8 mouse cellular contexts compared by ENCODE assay signal in genomic region chr7:81788536-81788935, GRCm38 (mm10). TPM values are rescaled to one million over a fixed set of nuclear protein-coding genes. Genes with fewer than 3 reads are reported as not detected.
DNase-seq lines count a peak whose midpoint lies in the region; ATAC-seq and TF ChIP-seq lines count a peak whose summit lies in the region.

No protein-coding gene starts in this region.

- 7% methylated on average over 5 of the region's 5 CpGs for WGBS in lung, embryonic 14.5 days
- WGBS in embryonic facial prominence, embryonic 11.5 days: 6% methylated on average over 5 of the region's 5 CpGs
- WGBS in hindbrain, embryonic 15.5 days: 5% methylated on average over 5 of the region's 5 CpGs
- WGBS in liver, postnatal 0 days (ENCODE audit: insufficient replicate concordance): 6% methylated on average over 5 of the region's 5 CpGs

- 0 out of 2 replicates have a peak, but pooled peaks cover 7% of the 10 kb centered on the region for H3K4me1 ChIP-seq in lung, embryonic 14.5 days (ENCODE audit: insufficient read depth)
- H3K4me1 ChIP-seq in embryonic facial prominence, embryonic 11.5 days (ENCODE audit: control insufficient read depth, insufficient read depth, low read length): no peaks in the 10 kb centered on the region
- H3K4me1 ChIP-seq in hindbrain, embryonic 15.5 days (replicated peaks): peaks cover 16% of the 10 kb centered on the region
- H3K4me1 ChIP-seq in liver, postnatal 0 days (ENCODE audit: insufficient read depth): peaks cover 10% of the 10 kb centered on the region

- H3K27ac ChIP-seq in lung, embryonic 14.5 days (ENCODE audit: low read depth): peak overlapping the region; percentile 96
- H3K27ac ChIP-seq in embryonic facial prominence, embryonic 11.5 days (replicated peaks; ENCODE audit: low read depth, low read length): peak overlapping the region; percentile 66
- H3K27ac ChIP-seq in hindbrain, embryonic 15.5 days (replicated peaks): peak overlapping the region; percentile 99
- H3K27ac ChIP-seq in liver, postnatal 0 days (ENCODE audit: low read depth): peak overlapping the region; percentile 98

- DNase-seq in lung, embryonic 14.5 days: no peak
- DNase-seq in lung, postnatal 25 days (ENCODE audit: low spot score): no peak
- no peak for DNase-seq in embryonic facial prominence, embryonic 11.5 days (ENCODE audit: low spot score)
- DNase-seq in liver, postnatal 0 days: peak; percentile 23
- DNase-seq in thymus, postnatal 14 days: peak; percentile 32
- DNase-seq in urinary bladder, adult 18-20 months (ENCODE audit: low spot score in 2 of 2): no peak

- H3K9me3 ChIP-seq in lung, embryonic 14.5 days (ENCODE audit: low read depth, low read length): no peaks in the 10 kb centered on the region
- H3K9me3 ChIP-seq in embryonic facial prominence, embryonic 11.5 days (replicated peaks; ENCODE audit: control insufficient read depth, low read length): no peaks in the 10 kb centered on the region
- H3K9me3 ChIP-seq in hindbrain, embryonic 15.5 days: no peaks in the 10 kb centered on the region
- no peaks in the 10 kb centered on the region for H3K9me3 ChIP-seq in liver, postnatal 0 days (ENCODE audit: low read length)

- ATAC-seq in lung, embryonic 14.5 days (ENCODE audit: insufficient read depth): 0 out of 2 replicates have a peak, but pooled peaks have one; percentile 39
- peak; percentile 1 for ATAC-seq in activated CD4-positive, CD25-positive, alpha-beta regulatory T cell, adult 4 months
- no peak for ATAC-seq in embryonic facial prominence, embryonic 11.5 days (replicated peaks; ENCODE audit: insufficient number of reproducible peaks, low FRiP score, low TSS enrichment, low read depth)
- peak; percentile 23; the same call in 1 of the 2 replicates for ATAC-seq in hindbrain, embryonic 15.5 days (ENCODE audit: low FRiP score, low read depth)
- ATAC-seq in liver, postnatal 0 days: 0 out of 2 replicates have a peak, but pooled peaks have one; percentile 20

- no peak for TF ChIP-seq EP300 in liver, postnatal 0 days (IDR thresholded peaks at IDR 0.05; ENCODE audit: low read depth)

- peak overlapping the region; percentile 61 for H3K9ac ChIP-seq in lung, embryonic 14.5 days
- peak overlapping the region; percentile 61 for H3K9ac ChIP-seq in embryonic facial prominence, embryonic 11.5 days (replicated peaks; ENCODE audit: low read length)
- H3K9ac ChIP-seq in hindbrain, embryonic 15.5 days: peak overlapping the region; percentile 84
- H3K9ac ChIP-seq in liver, postnatal 0 days (replicated peaks): peak overlapping the region; percentile 81

- peak overlapping the region; percentile 56 for H3K4me3 ChIP-seq in lung, embryonic 14.5 days (ENCODE audit: low read depth, low read length)
- H3K4me3 ChIP-seq in embryonic facial prominence, embryonic 11.5 days (ENCODE audit: low read depth, low read length): peak overlapping the region; percentile 40
- H3K4me3 ChIP-seq in hindbrain, embryonic 15.5 days: peak overlapping the region; percentile 62
- peak overlapping the region; percentile 72 for H3K4me3 ChIP-seq in liver, postnatal 0 days (ENCODE audit: low read depth, low read length)

- no peaks in the 10 kb centered on the region for H3K27me3 ChIP-seq in lung, embryonic 14.5 days (ENCODE audit: insufficient read depth, low read length)
- H3K27me3 ChIP-seq in embryonic facial prominence, embryonic 11.5 days (ENCODE audit: control insufficient read depth, insufficient read depth, low read length): no peaks in the 10 kb centered on the region
- H3K27me3 ChIP-seq in hindbrain, embryonic 15.5 days: no peaks in the 10 kb centered on the region
- H3K27me3 ChIP-seq in liver, postnatal 0 days (ENCODE audit: insufficient read depth, low read length): no peaks in the 10 kb centered on the region

- peak overlapping the region; percentile 82 for H3K4me2 ChIP-seq in lung, embryonic 14.5 days
- H3K4me2 ChIP-seq in embryonic facial prominence, embryonic 11.5 days (ENCODE audit: low read depth, low read length): peak overlapping the region; percentile 41
- H3K4me2 ChIP-seq in hindbrain, embryonic 15.5 days: peak overlapping the region; percentile 80
- peak overlapping the region; percentile 94 for H3K4me2 ChIP-seq in liver, postnatal 0 days (ENCODE audit: low read depth, low read length)

- no peak for TF ChIP-seq CTCF in lung, embryonic 14.5 days (IDR thresholded peaks at IDR 0.05; ENCODE audit: low read depth)
- TF ChIP-seq CTCF in liver, postnatal 0 days (IDR thresholded peaks at IDR 0.05; ENCODE audit: low read depth): no peak

- peaks cover 23% of the 10 kb centered on the region for H3K36me3 ChIP-seq in lung, embryonic 14.5 days (ENCODE audit: insufficient read depth)
- no peaks in the 10 kb centered on the region for H3K36me3 ChIP-seq in embryonic facial prominence, embryonic 11.5 days (replicated peaks; ENCODE audit: control insufficient read depth, insufficient read depth, low read depth, low read length)
- peaks cover 22% of the 10 kb centered on the region for H3K36me3 ChIP-seq in hindbrain, embryonic 15.5 days
- no peaks in the 10 kb centered on the region; the same call in 1 of the 2 replicates for H3K36me3 ChIP-seq in liver, postnatal 0 days (replicated peaks; ENCODE audit: insufficient read depth, low read length)

RNA-seq across cellular contexts. Expression of gene 3110040N11Rik, which starts 0.7 kb away (rescaled TPM):
- 45.3 and 49.9 TPM in 2 replicates for polyA plus RNA-seq in lung, embryonic 14.5 days (2014; fragmentation: Nextera tagmentation; extraction: Ambion mirVana)
- polyA plus RNA-seq in activated CD4-positive, CD25-positive, alpha-beta regulatory T cell, adult 4 months (2017; shearing (Covaris generic)): 10 to 100 TPM; 71.6 to 82.9 TPM
- 47.3 and 58.5 TPM in 2 replicates for polyA plus RNA-seq in embryonic facial prominence, embryonic 11.5 days (2014; fragmentation: Nextera tagmentation; extraction: Ambion mirVana)
- polyA plus RNA-seq in hindbrain, embryonic 15.5 days (2015; fragmentation: Nextera tagmentation; extraction: Ambion mirVana): 44.7 and 49.8 TPM in 2 replicates
- 21.8 and 24.3 TPM in 2 replicates for polyA plus RNA-seq in liver, postnatal 0 days (2015; fragmentation: Nextera tagmentation; extraction: Ambion mirVana)

RNA-seq across cellular contexts. Expression of gene Ramac, which starts 25.8 kb away (rescaled TPM):
- polyA plus RNA-seq in lung, embryonic 14.5 days (2014; fragmentation: Nextera tagmentation; extraction: Ambion mirVana): 121 and 124 TPM in 2 replicates
- 100 to 1,000 TPM; 159 to 170 TPM for polyA plus RNA-seq in activated CD4-positive, CD25-positive, alpha-beta regulatory T cell, adult 4 months (2017; shearing (Covaris generic))
- polyA plus RNA-seq in embryonic facial prominence, embryonic 11.5 days (2014; fragmentation: Nextera tagmentation; extraction: Ambion mirVana): 143 and 151 TPM in 2 replicates
- polyA plus RNA-seq in hindbrain, embryonic 15.5 days (2015; fragmentation: Nextera tagmentation; extraction: Ambion mirVana): 129 and 137 TPM in 2 replicates
- polyA plus RNA-seq in liver, postnatal 0 days (2015; fragmentation: Nextera tagmentation; extraction: Ambion mirVana): 72.1 and 78.7 TPM in 2 replicates

RNA-seq across cellular contexts. Expression of gene Btbd1, which starts 40.7 kb away (rescaled TPM):
- 81.8 and 92.3 TPM in 2 replicates for polyA plus RNA-seq in lung, embryonic 14.5 days (2014; fragmentation: Nextera tagmentation; extraction: Ambion mirVana)
- 10 to 100 TPM; 13.4 to 23.6 TPM for polyA plus RNA-seq in activated CD4-positive, CD25-positive, alpha-beta regulatory T cell, adult 4 months (2017; shearing (Covaris generic))
- polyA plus RNA-seq in embryonic facial prominence, embryonic 11.5 days (2014; fragmentation: Nextera tagmentation; extraction: Ambion mirVana): 80.8 and 92.4 TPM in 2 replicates
- 90.5 and 93.8 TPM in 2 replicates for polyA plus RNA-seq in hindbrain, embryonic 15.5 days (2015; fragmentation: Nextera tagmentation; extraction: Ambion mirVana)
- polyA plus RNA-seq in liver, postnatal 0 days (2015; fragmentation: Nextera tagmentation; extraction: Ambion mirVana): 16.6 and 20.8 TPM in 2 replicates

Comparison
In these comparisons a context has a peak if more than half of its experiments do, and no peak if none do; other contexts are left out.
1. DNase-seq: peak in liver, postnatal 0 days (single experiment) and thymus, postnatal 14 days (single experiment); none in lung, embryonic 14.5 days (single experiment), lung, postnatal 25 days (single experiment), embryonic facial prominence, embryonic 11.5 days (single experiment) and urinary bladder, adult 18-20 months (0 of 2).
2. H3K4me2 ChIP-seq: peak in every context shown above with its lines; median percentile 94 in liver, postnatal 0 days; 82 in lung, embryonic 14.5 days; 80 in hindbrain, embryonic 15.5 days; 41 in embryonic facial prominence, embryonic 11.5 days.
3. Peak in every context shown above with its lines, with median percentiles within 50 percentile points of each other: H3K27ac ChIP-seq, H3K4me3 ChIP-seq and H3K9ac ChIP-seq.